Mouse (Mus musculus) kidney, embryonic 16.5 days (tissue): ENCODE data around the gene Gp1ba. TPM values are rescaled to one million over a fixed set of nuclear protein-coding genes. Genes with fewer than 3 reads are reported as not detected.

ENCODE experiments used
- ATAC-seq: fragments of 200-750 bp; cut with Nextera tagmentation; 2 replicates; pipeline ENCODE4 v1.8.0; 2017; ENCODE audit warnings: moderate TSS enrichment; ENCODE audit not compliant: low FRiP score, low TSS enrichment
- H3K27ac ChIP-seq: fragments of 300-500 bp; sonication (generic); 2 replicates; pipeline ENCODE4 v1.5.1; 2014; ENCODE audit warnings: low read length
- H3K27me3 ChIP-seq: fragments of 300-500 bp; sonication (generic); 2 replicates; pipeline ENCODE4 v1.6.1; 2014; ENCODE audit warnings: low read length, control low read depth, mixed read lengths; ENCODE audit not compliant: insufficient read depth
- H3K36me3 ChIP-seq: fragments of 300-500 bp; sonication (generic); 2 replicates; pipeline ENCODE4 v1.6.1; 2014; ENCODE audit warnings: low read length, control low read depth, mixed read lengths; ENCODE audit not compliant: insufficient read depth
- H3K4me1 ChIP-seq: fragments of 300-500 bp; sonication (generic); 2 replicates; pipeline ENCODE4 v1.6.1; 2014; ENCODE audit warnings: low read length, control low read depth, mixed read lengths; ENCODE audit not compliant: insufficient read depth
- H3K4me2 ChIP-seq: fragments of 300-500 bp; sonication (generic); replicated peaks from 2 replicates; pipeline ENCODE4 v1.6.1; 2014; ENCODE audit warnings: low read depth, low read length
- H3K4me3 ChIP-seq: fragments of 300-500 bp; sonication (generic); 2 replicates; pipeline ENCODE4 v1.5.1; 2014; ENCODE audit warnings: mild to moderate bottlenecking, low read length
- H3K9ac ChIP-seq: fragments of 300-500 bp; sonication (generic); replicated peaks from 2 replicates; pipeline ENCODE4 v1.6.1; 2014; ENCODE audit warnings: low read length
- H3K9me3 ChIP-seq: fragments of 300-500 bp; sonication (generic); 2 replicates; pipeline ENCODE4 v1.6.1; 2016; ENCODE audit warnings: low read length, control low read depth
- WGBS: fragments of 180-500 bp; shearing (Covaris S2); extraction: QIAGEN DNeasy Blood & Tissue Kit; methylation state at CpG from one replicate; pipeline ENCODE4 v1.1.7; 2014; 5-methylcytosine and 5-hydroxymethylcytosine counted together
- polyA plus RNA-seq: library from polyadenylated mRNA; unstranded; fragments of >200 nt; fragmentation: Nextera tagmentation; extraction: Ambion mirVana; gene quantifications from 2 replicates; pipeline ENCODE4 v1.2.1, GENCODE M21; 2015

Gene Gp1ba
- polyA plus RNA-seq, 1 experiment from 2014 or later = 0.11 TPM

GRCm38 (mm10) chr11:70667271-70668150, 28.6 kb downstream of the Gp1ba start:
- Histone ChIP-seq H3K27me3 (no peaks in the 10 kb centered on the region), H3K4me3 (peak overlapping the region; percentile 75), H3K4me2 (peak overlapping the region; percentile 89), H3K9ac (peak overlapping the region; percentile 72; the same call in 1 of the 2 replicates), H3K4me1 (peaks cover 24% of the 10 kb centered on the region), H3K27ac (peak overlapping the region; percentile 99), H3K9me3 (no peaks in the 10 kb centered on the region), H3K36me3 (peaks cover 35% of the 10 kb centered on the region)
- 56% methylated on average over 14 of the region's 14 CpGs for WGBS
- ATAC-seq = no peak

- Histone ChIP-seq H3K9ac (peak overlapping the region; percentile 72), H3K27me3 (no peaks in the 10 kb centered on the region), H3K9me3 (no peaks in the 10 kb centered on the region), H3K4me1 (peaks cover 24% of the 10 kb centered on the region), H3K4me2 (peak overlapping the region; percentile 89), H3K36me3 (peaks cover 27% of the 10 kb centered on the region), H3K27ac (peak overlapping the region; percentile 99), H3K4me3 (peak overlapping the region; percentile 75)
- under 1% methylated on average over 15 of the region's 15 CpGs for WGBS
- peak; percentile 63; the same call in 1 of the 2 replicates for ATAC-seq
Observed at GRCm38 (mm10) chr11:70668335-70668770, 29.4 kb downstream of the Gp1ba start.

- H3K4me3 ChIP-seq = peak within 1 kb of the TSS; percentile 75
- peak within 1 kb of the TSS; percentile 99 for H3K27ac ChIP-seq
- H3K36me3 ChIP-seq = peaks cover 26% of the 10 kb centered on the region
- ATAC-seq = peak; percentile 97
- H3K4me2 ChIP-seq = peak within 1 kb of the TSS; percentile 89
- peaks cover 24% of the 10 kb centered on the region for H3K4me1 ChIP-seq
- no peaks in the 10 kb centered on the region for H3K9me3 ChIP-seq
- WGBS = under 1% methylated on average over 44 of the region's 44 CpGs
- H3K9ac ChIP-seq = peak within 1 kb of the TSS; percentile 91
- H3K27me3 ChIP-seq = no peaks in the 10 kb centered on the region
Observed at GRCm38 (mm10) chr11:70668771-70669505, 30.0 kb downstream of the Gp1ba start, which contains the start of gene Spag7. TSS of gene Spag7 (minus strand) at chr11:70669416.

GRCm38 (mm10) chr11:70669582-70670345, 30.8 kb downstream of the Gp1ba start:
- Histone ChIP-seq H3K27me3 (no peaks in the 10 kb centered on the region), H3K9ac (peak overlapping the region; percentile 91), H3K27ac (peak overlapping the region; percentile 99), H3K4me2 (peak overlapping the region; percentile 89), H3K36me3 (peaks cover 24% of the 10 kb centered on the region), H3K4me3 (peak overlapping the region; percentile 75), H3K4me1 (peaks cover 24% of the 10 kb centered on the region), H3K9me3 (no peaks in the 10 kb centered on the region)
- peak; percentile 23 for ATAC-seq
- under 1% methylated on average over 31 of the region's 31 CpGs for WGBS

GRCm38 (mm10) chr11:70670483-70670882, 31.6 kb downstream of the Gp1ba start:
- Histone ChIP-seq H3K9ac (peak overlapping the region; percentile 91), H3K4me1 (peaks cover 24% of the 10 kb centered on the region), H3K27me3 (no peaks in the 10 kb centered on the region), H3K36me3 (peaks cover 19% of the 10 kb centered on the region), H3K4me2 (peak overlapping the region; percentile 89), H3K9me3 (no peaks in the 10 kb centered on the region), H3K4me3 (peak overlapping the region; percentile 75), H3K27ac (peak overlapping the region; percentile 99)
- WGBS = 35% methylated on average over 14 of the region's 14 CpGs
- ATAC-seq = no peak

GRCm38 (mm10) chr11:70671333-70672047, 32.6 kb downstream of the Gp1ba start:
- no peaks in the 10 kb centered on the region for H3K9me3 ChIP-seq
- H3K4me2 ChIP-seq = no peak overlapping the region
- peaks cover 18% of the 10 kb centered on the region for H3K36me3 ChIP-seq
- no peak overlapping the region for H3K27ac ChIP-seq
- no peak overlapping the region for H3K9ac ChIP-seq
- ATAC-seq = no peak
- WGBS = 88% methylated on average over 16 of the region's 16 CpGs
- H3K4me1 ChIP-seq = peaks cover 24% of the 10 kb centered on the region
- H3K4me3 ChIP-seq = no peak overlapping the region
- H3K27me3 ChIP-seq = no peaks in the 10 kb centered on the region

GRCm38 (mm10) chr11:70674014-70674413, 35.1 kb downstream of the Gp1ba start:
- Histone ChIP-seq H3K9me3 (no peaks in the 10 kb centered on the region), H3K27ac (no peak overlapping the region), H3K36me3 (peaks cover 16% of the 10 kb centered on the region), H3K9ac (no peak overlapping the region), H3K4me2 (no peak overlapping the region), H3K27me3 (no peaks in the 10 kb centered on the region), H3K4me3 (no peak overlapping the region), H3K4me1 (peaks cover 10% of the 10 kb centered on the region)
- ATAC-seq = no peak
- 76% methylated on average over 6 of the region's 6 CpGs for WGBS

- Histone ChIP-seq H3K27me3 (no peaks in the 10 kb centered on the region), H3K9me3 (no peaks in the 10 kb centered on the region), H3K36me3 (peaks cover 20% of the 10 kb centered on the region), H3K4me1 (peaks cover 10% of the 10 kb centered on the region), H3K9ac (no peak overlapping the region), H3K4me2 (no peak overlapping the region), H3K27ac (no peak overlapping the region), H3K4me3 (no peak overlapping the region)
- WGBS = 79% methylated on average over 11 of the region's 11 CpGs
- ATAC-seq = no peak
Observed at GRCm38 (mm10) chr11:70674501-70674900, 35.6 kb downstream of the Gp1ba start.

- H3K4me1 ChIP-seq = peaks cover 5% of the 10 kb centered on the region
- no peak overlapping the region for H3K27ac ChIP-seq
- ATAC-seq = no peak
- no peak overlapping the region for H3K9ac ChIP-seq
- 82% methylated on average over 9 of the region's 9 CpGs for WGBS
- H3K4me2 ChIP-seq = no peak overlapping the region
- no peaks in the 10 kb centered on the region for H3K27me3 ChIP-seq
- H3K9me3 ChIP-seq = no peaks in the 10 kb centered on the region
- peaks cover 27% of the 10 kb centered on the region for H3K36me3 ChIP-seq
- H3K4me3 ChIP-seq = no peak overlapping the region
Observed at GRCm38 (mm10) chr11:70678092-70678491, 39.2 kb downstream of the Gp1ba start.
